Mouse (Mus musculus) embryonic fibroblast, embryonic 13.5 days (primary cell): ENCODE results near the gene Fcnb.

Experiments
- CTCF ChIP-seq: IDR thresholded peaks from 2 replicates; pipeline ENCODE4 v1.5.1; 2011; ENCODE audit warnings: mild to moderate bottlenecking, control low read depth, low read length, moderate library complexity, borderline replicate concordance; ENCODE audit not compliant: insufficient read depth
- POLR2A ChIP-seq: IDR thresholded peaks from 2 replicates; pipeline ENCODE4 v1.6.1; 2011; ENCODE audit warnings: low read depth, mild to moderate bottlenecking, control low read depth, low read length, moderate library complexity

- no peak for TF ChIP-seq POLR2A
- TF ChIP-seq CTCF, result no peak
These were observed 46.9 kb downstream of the Fcnb start for GRCm38 (mm10) chr2:28037505-28038390.
